Mouse (Mus musculus): ENCODE data around the gene Top1.

DNA sequence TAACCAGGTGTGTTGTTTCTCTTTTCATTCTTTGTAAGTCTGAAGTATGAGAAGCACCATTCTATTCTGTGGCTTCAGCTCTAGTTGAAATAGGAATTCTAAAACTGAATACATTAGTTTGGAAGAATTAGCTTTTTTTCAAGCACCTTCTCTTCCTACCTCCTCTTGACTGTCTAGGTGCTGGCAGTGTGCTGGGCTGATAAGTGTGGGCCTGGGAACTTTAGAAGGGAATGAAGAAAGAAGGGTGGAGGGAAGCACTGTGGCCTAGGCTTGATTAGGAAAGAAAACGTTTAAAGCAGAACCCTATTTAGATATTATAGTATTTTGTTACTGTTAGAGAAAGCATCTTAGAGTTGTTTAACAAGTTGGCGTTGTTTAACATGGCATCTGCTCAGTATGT lies 5.5 kb downstream of the Top1 start:
- TF ChIP-seq GATA1 (IDR thresholded peaks at IDR 0.05; ENCODE audit: low read length): no peak; the same call in 1 of the 2 replicates
- TF ChIP-seq TAL1 (IDR thresholded peaks at IDR 0.05; ENCODE audit: low read length): no peak

All from erythroblast, embryonic 14.5 days (primary cell).